Mouse (Mus musculus): ENCODE results near the gene Defb22. TPM values are rescaled to one million over a fixed set of nuclear protein-coding genes. Genes with fewer than 3 reads are reported as not detected.

Defb22 gene
- total and polyA plus RNA-seq, 2 experiments from 2014 or later = not detected

DNA sequence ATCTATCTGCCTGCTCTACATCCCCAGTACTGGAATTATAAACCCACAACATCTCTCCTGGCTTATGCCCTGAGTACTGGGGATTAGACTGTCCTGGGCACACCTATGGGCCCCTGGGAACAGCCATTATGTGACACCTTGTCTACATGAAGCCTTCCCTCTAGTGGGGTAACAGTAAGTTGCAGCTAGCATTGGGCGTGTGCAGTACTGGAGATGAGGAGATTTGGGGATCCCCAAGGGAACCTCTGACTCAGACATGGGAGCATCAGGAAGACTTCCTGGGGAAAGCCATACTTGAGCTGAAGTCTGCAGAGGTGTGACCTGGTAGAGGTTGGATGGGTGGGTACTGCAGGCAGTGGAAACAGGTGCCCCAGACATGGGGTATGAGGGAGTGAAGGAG, 51.0 kb downstream of the Defb22 start:
- Histone ChIP-seq H3K9me3 (ENCODE audit: low read length) (no peaks in the 10 kb centered on the region), H3K36me3 (ENCODE audit: insufficient read depth, low read length) (no peaks in the 10 kb centered on the region), H3K27ac (ENCODE audit: low read depth, low read length) (no peak overlapping the region), H3K4me3 (ENCODE audit: low read depth, low read length) (no peak overlapping the region), H3K4me2 (ENCODE audit: low read depth, low read length, poor library complexity, severe bottlenecking) (no peak overlapping the region), H3K4me1 (ENCODE audit: insufficient read depth, low read length) (0 out of 2 replicates have a peak, but pooled peaks cover 3% of the 10 kb centered on the region), H3K27me3 (ENCODE audit: insufficient read depth, low read length) (no peaks in the 10 kb centered on the region), H3K9ac (replicated peaks; ENCODE audit: low read length, poor library complexity, severe bottlenecking) (no peak overlapping the region)
- peak; percentile 52 for TF ChIP-seq CTCF (IDR thresholded peaks at IDR 0.05)
- DNase-seq (ENCODE audit: low spot score) (no peak), ATAC-seq (ENCODE audit: low FRiP score) (no peak)
- WGBS = 79% methylated on average over 1 of the region's 1 CpGs

DNA sequence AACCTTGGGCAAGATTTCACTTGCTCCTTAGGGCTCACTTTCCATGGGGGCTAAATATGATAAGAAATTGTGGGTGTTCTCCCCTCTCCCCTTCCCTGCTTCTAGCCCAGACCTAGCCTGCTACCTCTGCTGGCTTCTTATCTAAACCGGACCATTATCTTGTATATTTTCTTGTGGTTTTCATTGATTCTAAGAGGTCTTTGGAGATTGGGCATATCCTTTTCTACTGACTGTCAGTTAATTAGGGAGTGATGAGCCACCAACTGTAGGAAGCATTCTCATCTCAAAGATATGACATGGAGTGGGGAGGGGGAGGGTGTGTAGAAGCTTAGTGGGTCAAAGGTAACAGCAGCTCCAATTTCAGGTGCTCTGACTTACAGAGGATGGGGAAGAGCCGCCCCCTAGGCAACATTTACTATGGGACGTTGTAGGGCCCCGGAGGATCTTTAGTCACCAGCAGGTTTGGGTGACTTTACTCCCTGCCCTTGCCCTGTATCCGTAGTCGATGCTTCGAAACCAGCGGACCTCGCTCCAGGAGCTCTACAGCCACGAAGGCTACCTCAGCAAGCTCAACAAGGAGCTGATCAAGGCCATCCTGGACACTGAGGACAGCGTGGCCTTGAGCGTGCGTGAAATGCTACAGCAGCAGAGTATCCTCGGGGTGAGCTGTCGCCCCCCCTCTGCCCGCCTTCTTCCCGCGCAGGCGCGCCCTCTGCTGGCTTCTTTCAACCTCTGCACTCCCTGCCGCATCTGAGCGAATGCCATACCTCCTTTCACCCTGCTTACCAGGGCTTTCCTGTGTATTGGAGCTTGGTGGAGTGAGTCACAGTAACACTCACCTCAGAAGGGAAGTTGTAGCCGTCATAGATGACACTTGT, 52.7 kb downstream of the Defb22 start:
- no peaks in the 10 kb centered on the region for H3K36me3 ChIP-seq (ENCODE audit: insufficient read depth, low read length)
- 3% methylated on average over 22 of the region's 23 CpGs for WGBS
- peak; percentile 97 for TF ChIP-seq CTCF (IDR thresholded peaks at IDR 0.05)
- ATAC-seq (ENCODE audit: low FRiP score) (peak; percentile 85), DNase-seq (ENCODE audit: low spot score) (peak; percentile 87)
- H3K4me1 ChIP-seq (ENCODE audit: insufficient read depth, low read length) = 0 out of 2 replicates have a peak, but pooled peaks cover 3% of the 10 kb centered on the region
- no peaks in the 10 kb centered on the region for H3K9me3 ChIP-seq (ENCODE audit: low read length)
- H3K27me3 ChIP-seq (ENCODE audit: insufficient read depth, low read length) = no peaks in the 10 kb centered on the region
- H3K9ac ChIP-seq (replicated peaks; ENCODE audit: low read length, poor library complexity, severe bottlenecking) = peak overlapping the region; percentile 46; the same call in 1 of the 2 replicates
- H3K4me2 ChIP-seq (ENCODE audit: low read depth, low read length, poor library complexity, severe bottlenecking) = peak overlapping the region; percentile 46
- H3K4me3 ChIP-seq (ENCODE audit: low read depth, low read length) = peak overlapping the region; percentile 23; the same call in 1 of the 2 replicates
- H3K27ac ChIP-seq (ENCODE audit: low read depth, low read length) = no peak overlapping the region

DNA sequence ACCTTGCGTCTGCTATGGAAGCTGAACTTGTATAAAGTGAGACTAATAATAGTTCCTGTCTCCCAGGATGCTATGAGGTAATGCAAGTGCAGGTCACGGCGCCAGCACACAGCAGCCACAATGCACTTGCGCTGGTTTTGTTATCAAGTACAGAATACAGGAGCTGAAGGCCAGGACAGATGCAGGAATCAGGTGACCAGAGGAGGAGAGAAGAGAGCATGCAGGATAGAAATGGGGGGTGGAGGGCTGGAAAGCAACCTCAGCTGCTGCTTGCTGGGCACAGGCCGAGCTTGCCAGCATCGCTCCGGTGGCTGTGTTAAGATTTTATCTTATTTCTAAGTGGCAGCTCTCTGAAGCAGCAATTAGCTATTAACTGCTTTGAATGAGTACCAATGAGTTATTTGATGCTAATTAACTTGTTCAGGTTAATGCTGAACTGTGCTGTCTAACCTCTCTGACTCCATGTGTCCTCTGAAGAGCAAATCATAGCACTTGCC, 53.5 kb downstream of the Defb22 start:
- H3K27ac ChIP-seq (ENCODE audit: low read depth, low read length) = no peak overlapping the region

More for the DNA sequence above, 53.5 kb downstream of the Defb22 start:
- H3K9ac ChIP-seq (replicated peaks; ENCODE audit: low read length, poor library complexity, severe bottlenecking) = no peak overlapping the region
- H3K36me3 ChIP-seq (ENCODE audit: insufficient read depth, low read length) = no peaks in the 10 kb centered on the region
- TF ChIP-seq CTCF (IDR thresholded peaks at IDR 0.05) = no peak
- H3K4me1 ChIP-seq (ENCODE audit: insufficient read depth, low read length) = 0 out of 2 replicates have a peak, but pooled peaks cover 3% of the 10 kb centered on the region
- peak; percentile 40 for DNase-seq (ENCODE audit: low spot score)
- H3K9me3 ChIP-seq (ENCODE audit: low read length) = no peaks in the 10 kb centered on the region
- no peak overlapping the region for H3K4me2 ChIP-seq (ENCODE audit: low read depth, low read length, poor library complexity, severe bottlenecking)
- no peak for ATAC-seq (ENCODE audit: low FRiP score)
- H3K27me3 ChIP-seq (ENCODE audit: insufficient read depth, low read length) = no peaks in the 10 kb centered on the region
- 71% methylated on average over 7 of the region's 7 CpGs for WGBS
- H3K4me3 ChIP-seq (ENCODE audit: low read depth, low read length) = no peak overlapping the region

Other genes starting within 250 kb of the Defb22 start
- gene Tbc1d20, start 196.3 kb downstream of the Defb22 start, total RNA-seq (2014; rRNA removed) = 53.5 and 57.1 TPM in 2 replicates
- 26.9 and 27.4 TPM in 2 replicates for gene Tbc1d20, start 196.3 kb downstream of the Defb22 start, polyA plus RNA-seq (2015; fragmentation: Nextera tagmentation; extraction: Ambion mirVana)
- 117 and 118 TPM in 2 replicates for gene Rbck1, start 157.5 kb downstream of the Defb22 start, total RNA-seq (2014; rRNA removed)
- 90.5 and 92.0 TPM in 2 replicates for gene Rbck1, start 157.5 kb downstream of the Defb22 start, polyA plus RNA-seq (2015; fragmentation: Nextera tagmentation; extraction: Ambion mirVana)
- 3.0 and 4.2 TPM in 2 replicates for gene Trib3, start 146.1 kb downstream of the Defb22 start, total RNA-seq (2014; rRNA removed)
- gene Trib3, start 146.1 kb downstream of the Defb22 start, polyA plus RNA-seq (2015; fragmentation: Nextera tagmentation; extraction: Ambion mirVana) = 3.0 and 3.4 TPM in 2 replicates
- gene Nrsn2, start 113.5 kb downstream of the Defb22 start, total RNA-seq (2014; rRNA removed) = 72.5 and 80.2 TPM in 2 replicates
- gene Nrsn2, start 113.5 kb downstream of the Defb22 start, polyA plus RNA-seq (2015; fragmentation: Nextera tagmentation; extraction: Ambion mirVana) = 103 and 111 TPM in 2 replicates
- 45.3 and 55.7 TPM in 2 replicates for gene Sox12, start 92.1 kb downstream of the Defb22 start, total RNA-seq (2014; rRNA removed)
- 9.4 and 10.8 TPM in 2 replicates for gene Sox12, start 92.1 kb downstream of the Defb22 start, polyA plus RNA-seq (2015; fragmentation: Nextera tagmentation; extraction: Ambion mirVana)
- 15.1 and 15.2 TPM in 2 replicates for gene Zcchc3, start 75.1 kb downstream of the Defb22 start, total RNA-seq (2014; rRNA removed)
- gene Zcchc3, start 75.1 kb downstream of the Defb22 start, polyA plus RNA-seq (2015; fragmentation: Nextera tagmentation; extraction: Ambion mirVana) = 13.9 and 16.6 TPM in 2 replicates
- gene 6820408C15Rik, start 74.6 kb downstream of the Defb22 start, total RNA-seq (2014; rRNA removed) = 0.94 and 1.8 TPM in 2 replicates
- 3.3 and 4.9 TPM in 2 replicates for gene 6820408C15Rik, start 74.6 kb downstream of the Defb22 start, polyA plus RNA-seq (2015; fragmentation: Nextera tagmentation; extraction: Ambion mirVana)
- gene Defb23, start 25.5 kb downstream of the Defb22 start, total RNA-seq (2014; rRNA removed) = not detected in 2 replicates
- not detected in 2 replicates for gene Defb23, start 25.5 kb downstream of the Defb22 start, polyA plus RNA-seq (2015; fragmentation: Nextera tagmentation; extraction: Ambion mirVana)
- not detected in 2 replicates for gene Defb20, start 13.1 kb downstream of the Defb22 start, total RNA-seq (2014; rRNA removed)
- gene Defb20, start 13.1 kb downstream of the Defb22 start, polyA plus RNA-seq (2015; fragmentation: Nextera tagmentation; extraction: Ambion mirVana) = not detected in 2 replicates
- not detected in 2 replicates for gene Defb26, start 21.6 kb upstream of the Defb22 start, total RNA-seq (2014; rRNA removed)
- not detected in 2 replicates for gene Defb26, start 21.6 kb upstream of the Defb22 start, polyA plus RNA-seq (2015; fragmentation: Nextera tagmentation; extraction: Ambion mirVana)
- gene Defb28, start 28.1 kb upstream of the Defb22 start, total RNA-seq (2014; rRNA removed) = not detected in 2 replicates
- gene Defb28, start 28.1 kb upstream of the Defb22 start, polyA plus RNA-seq (2015; fragmentation: Nextera tagmentation; extraction: Ambion mirVana) = not detected in 2 replicates
- gene Defb29, start 50.0 kb upstream of the Defb22 start, total RNA-seq (2014; rRNA removed) = not detected in 2 replicates
- not detected in 2 replicates for gene Defb29, start 50.0 kb upstream of the Defb22 start, polyA plus RNA-seq (2015; fragmentation: Nextera tagmentation; extraction: Ambion mirVana)
- not detected in 2 replicates for gene Gm17416, start 79.2 kb upstream of the Defb22 start, total RNA-seq (2014; rRNA removed)
- not detected in 2 replicates for gene Gm17416, start 79.2 kb upstream of the Defb22 start, polyA plus RNA-seq (2015; fragmentation: Nextera tagmentation; extraction: Ambion mirVana)
- gene Defb21, start 82.6 kb upstream of the Defb22 start, total RNA-seq (2014; rRNA removed) = not detected in 2 replicates
- not detected in 2 replicates for gene Defb21, start 82.6 kb upstream of the Defb22 start, polyA plus RNA-seq (2015; fragmentation: Nextera tagmentation; extraction: Ambion mirVana)
- gene Defb19, start 90.2 kb upstream of the Defb22 start, total RNA-seq (2014; rRNA removed) = not detected in 2 replicates
- not detected in 2 replicates for gene Defb19, start 90.2 kb upstream of the Defb22 start, polyA plus RNA-seq (2015; fragmentation: Nextera tagmentation; extraction: Ambion mirVana)
- not detected in 2 replicates for gene Defb45, start 109.3 kb upstream of the Defb22 start, total RNA-seq (2014; rRNA removed)
- gene Defb45, start 109.3 kb upstream of the Defb22 start, polyA plus RNA-seq (2015; fragmentation: Nextera tagmentation; extraction: Ambion mirVana) = not detected in 2 replicates
- gene Defb36, start 114.2 kb upstream of the Defb22 start, total RNA-seq (2014; rRNA removed) = not detected in 2 replicates
- gene Defb36, start 114.2 kb upstream of the Defb22 start, polyA plus RNA-seq (2015; fragmentation: Nextera tagmentation; extraction: Ambion mirVana) = not detected in 2 replicates
- gene Defb25, start 132.9 kb upstream of the Defb22 start, total RNA-seq (2014; rRNA removed) = not detected in 2 replicates
- 0.79 and 1.2 TPM in 2 replicates for gene Defb25, start 132.9 kb upstream of the Defb22 start, polyA plus RNA-seq (2015; fragmentation: Nextera tagmentation; extraction: Ambion mirVana)
- 0.16 and 0.33 TPM in 2 replicates for gene Rem1, start 136.8 kb upstream of the Defb22 start, total RNA-seq (2014; rRNA removed)
- gene Rem1, start 136.8 kb upstream of the Defb22 start, polyA plus RNA-seq (2015; fragmentation: Nextera tagmentation; extraction: Ambion mirVana) = 0.49 and 0.94 TPM in 2 replicates
- gene H13, start 179.3 kb upstream of the Defb22 start, total RNA-seq (2014; rRNA removed) = 166 and 173 TPM in 2 replicates
- 175 and 182 TPM in 2 replicates for gene H13, start 179.3 kb upstream of the Defb22 start, polyA plus RNA-seq (2015; fragmentation: Nextera tagmentation; extraction: Ambion mirVana)
- 14.5 and 21.8 TPM in 2 replicates for gene Mcts2, start 196.9 kb upstream of the Defb22 start, total RNA-seq (2014; rRNA removed)
- 28.0 and 28.1 TPM in 2 replicates for gene Mcts2, start 196.9 kb upstream of the Defb22 start, polyA plus RNA-seq (2015; fragmentation: Nextera tagmentation; extraction: Ambion mirVana)
- 69.6 and 71.7 TPM in 2 replicates for gene Id1, start 246.1 kb upstream of the Defb22 start, total RNA-seq (2014; rRNA removed)
- 52.6 and 58.3 TPM in 2 replicates for gene Id1, start 246.1 kb upstream of the Defb22 start, polyA plus RNA-seq (2015; fragmentation: Nextera tagmentation; extraction: Ambion mirVana)

Data from midbrain, postnatal 0 days (tissue).